ENCODE assay signal across 24 mouse cellular contexts in the genomic region with DNA sequence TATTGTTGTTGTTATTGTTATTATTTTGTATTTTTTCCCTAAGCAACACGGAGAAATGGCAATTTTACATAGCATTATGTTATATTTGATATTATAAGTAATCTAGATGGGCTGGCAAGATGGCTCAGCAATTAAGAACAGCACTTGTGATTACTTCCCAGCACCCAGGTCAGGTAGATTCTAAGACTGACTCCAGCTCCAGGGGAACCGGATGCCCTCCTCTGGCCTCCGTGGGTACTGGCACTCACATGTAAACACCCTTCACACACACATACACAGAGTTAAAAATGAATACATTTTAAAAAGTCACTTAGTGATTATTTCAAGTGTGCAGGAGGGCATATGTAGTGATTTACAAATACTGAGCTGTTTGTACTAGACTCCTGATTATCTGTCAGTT.
A peak's percentile ranks its signal among the peaks of the same experiment; 100 is the strongest.
DNase-seq lines count a peak whose midpoint lies in the region; ATAC-seq and TF ChIP-seq lines count a peak whose summit lies in the region.
"Had no signal": no experiment of that assay in that cellular context is flagged by ENCODE, and none has a peak within 500 bp of the region (broad histone marks: within the 10 kb centered on the region; RNA-seq: fewer than 3 reads in every experiment).

No protein-coding gene starts in this region.

- TF ChIP-seq CTCF in heart, adult 2 months (IDR thresholded peaks at IDR 0.05): peak; percentile 40
- TF ChIP-seq CTCF in liver, postnatal 0 days (IDR thresholded peaks at IDR 0.05; ENCODE audit: low read depth): 0 out of 2 replicates have a peak, but pooled peaks have one; percentile 4
- peak; percentile 53 for TF ChIP-seq CTCF in Patski (IDR thresholded peaks at IDR 0.05)

- 89% methylated on average over 3 of the region's 3 CpGs for WGBS in heart, adult 2 months
- WGBS in liver, postnatal 0 days (ENCODE audit: insufficient replicate concordance): 79% methylated on average over 3 of the region's 3 CpGs

- H3K79me2 ChIP-seq in heart, adult 2 months (replicated peaks; ENCODE audit: control insufficient read depth, insufficient read depth, low read length): no peaks in the 10 kb centered on the region

- ATAC-seq in liver, postnatal 0 days: no peak
- ATAC-seq in Patski: no peak
- ATAC-seq: hindbrain, postnatal 0 days; midbrain, embryonic 13.5 days had no signal

- in situ Hi-C loops in Patski (cut with MboI; ENCODE audit: low pct_unique_long_range_greater_than_20kb): no loop called here

- intact Hi-C loops in heart, adult 2 months (cut with DNase I): no loop called here

- H3K36me3 ChIP-seq in heart, adult 2 months (ENCODE audit: control insufficient read depth, insufficient read depth, low read length): peaks cover 11% of the 10 kb centered on the region
- no peaks in the 10 kb centered on the region for H3K36me3 ChIP-seq in liver, postnatal 0 days (replicated peaks; ENCODE audit: insufficient read depth, low read length)
- H3K36me3 ChIP-seq: forebrain, embryonic 12.5 days; hindbrain, embryonic 10.5 days; liver, embryonic 13.5 days; midbrain, embryonic 13.5 days; neural tube, embryonic 13.5 days had no signal

- TF ChIP-seq POLR2A in heart, adult 2 months (IDR thresholded peaks at IDR 0.05; ENCODE audit: insufficient read depth, low read depth, low read length): no peak

- no peaks in the 10 kb centered on the region for H3K27me3 ChIP-seq in heart, adult 2 months (ENCODE audit: control insufficient read depth, insufficient read depth, low read length)
- no peaks in the 10 kb centered on the region for H3K27me3 ChIP-seq in liver, postnatal 0 days (ENCODE audit: insufficient read depth, low read length)
- H3K27me3 ChIP-seq in Patski: no peaks in the 10 kb centered on the region
- H3K27me3 ChIP-seq: forebrain, embryonic 12.5 days; liver, embryonic 13.5 days; midbrain, embryonic 13.5 days; neural tube, embryonic 13.5 days had no signal

- H3K9ac ChIP-seq in heart, adult 2 months (ENCODE audit: low read depth, low read length): no peak overlapping the region
- no peak overlapping the region for H3K9ac ChIP-seq in liver, postnatal 0 days (replicated peaks)
- H3K9ac ChIP-seq: forebrain, embryonic 12.5 days; liver, embryonic 13.5 days; midbrain, embryonic 13.5 days; neural tube, embryonic 13.5 days had no signal

- no peaks in the 10 kb centered on the region for H3K9me3 ChIP-seq in liver, postnatal 0 days (ENCODE audit: low read length)
- H3K9me3 ChIP-seq: forebrain, embryonic 12.5 days; hindbrain, embryonic 10.5 days; limb, embryonic 10.5 days; liver, embryonic 13.5 days; midbrain, embryonic 13.5 days; neural tube, embryonic 13.5 days had no signal

- DNase-seq in heart, adult 2 months: no peak
- DNase-seq in heart, postnatal 4 days: no peak
- DNase-seq in liver, postnatal 0 days: no peak
- no peak for DNase-seq in liver
- peak; percentile 9 for DNase-seq in A20 (ENCODE audit: low read depth, low spot score)
- no peak for DNase-seq in Patski (ENCODE audit: low read depth, low spot score)
- DNase-seq in thymus, postnatal 0 days (ENCODE audit: low spot score): no peak
- no peak for DNase-seq in left cerebral cortex, adult 8-10 months (ENCODE audit: low spot score in 2 of 2)
- DNase-seq: adrenal gland, adult 8-10 months; cerebellum, adult 18-20 months; cerebellum, postnatal 14 days; kidney, adult 11 months; liver, embryonic 13.5 days; lung, postnatal 10 days; retina, postnatal 1 day; thymus, postnatal 36 days had no signal

- no peak overlapping the region for H3K4me2 ChIP-seq in liver, postnatal 0 days (ENCODE audit: low read depth, low read length)
- H3K4me2 ChIP-seq: forebrain, embryonic 12.5 days; heart, embryonic 11.5 days; liver, embryonic 13.5 days; midbrain, embryonic 13.5 days; neural tube, embryonic 13.5 days had no signal

- TF ChIP-seq EP300 in heart, adult 2 months (IDR thresholded peaks at IDR 0.05; ENCODE audit: insufficient read depth, low read depth, low read length): no peak
- no peak for TF ChIP-seq EP300 in liver, postnatal 0 days (IDR thresholded peaks at IDR 0.05; ENCODE audit: low read depth)

- POLR2A ChIA-PET in Patski (lab: Charles Lee): no interaction called here

- peaks cover 17% of the 10 kb centered on the region for H3K4me1 ChIP-seq in heart, adult 2 months (ENCODE audit: control insufficient read depth, insufficient read depth, low read length)
- H3K4me1 ChIP-seq in liver, postnatal 0 days (ENCODE audit: insufficient read depth): peaks cover 11% of the 10 kb centered on the region
- H3K4me1 ChIP-seq: forebrain, embryonic 12.5 days; liver, embryonic 13.5 days; midbrain, embryonic 13.5 days; neural tube, embryonic 13.5 days had no signal

- H3K27ac ChIP-seq in heart, adult 2 months: no peak overlapping the region
- H3K27ac ChIP-seq in liver, postnatal 0 days (ENCODE audit: low read depth): no peak overlapping the region
- H3K27ac ChIP-seq: forebrain, embryonic 12.5 days; hindbrain, embryonic 10.5 days; hindbrain, postnatal 0 days; limb, embryonic 10.5 days; liver, embryonic 13.5 days; midbrain, embryonic 13.5 days; neural tube, embryonic 13.5 days had no signal

- H3K4me3 ChIP-seq in heart, adult 2 months: no peak overlapping the region
- H3K4me3 ChIP-seq in liver, postnatal 0 days (ENCODE audit: low read depth, low read length): no peak overlapping the region
- H3K4me3 ChIP-seq: forebrain, embryonic 12.5 days; hindbrain, embryonic 10.5 days; limb, embryonic 10.5 days; liver, embryonic 13.5 days; midbrain, embryonic 13.5 days; myocyte; neural tube, embryonic 13.5 days had no signal

- CTCF ChIA-PET in Patski (lab: Charles Lee): interaction anchor here (1.1 kb wide), 1 partner anchor 80 kb away, joined by 3 read pairs; no protein-coding TSS in a partner anchor
